Mouse (Mus musculus): ENCODE measurements around the gene Boc.

- TF ChIP-seq CTCF (IDR thresholded peaks at IDR 0.05; ENCODE audit: insufficient read depth, low read depth, low read length) (no peak), POLR2A (IDR thresholded peaks at IDR 0.05; ENCODE audit: insufficient read depth, low read depth, low read length) (no peak)
These were observed 13.5 kb downstream of the Boc start for GRCm38 (mm10) chr16:44545153-44545552.

Measured in olfactory bulb, adult 2 months (tissue).